Comparison of ENCODE assay signal across 23 mouse cellular contexts in the genomic region with DNA sequence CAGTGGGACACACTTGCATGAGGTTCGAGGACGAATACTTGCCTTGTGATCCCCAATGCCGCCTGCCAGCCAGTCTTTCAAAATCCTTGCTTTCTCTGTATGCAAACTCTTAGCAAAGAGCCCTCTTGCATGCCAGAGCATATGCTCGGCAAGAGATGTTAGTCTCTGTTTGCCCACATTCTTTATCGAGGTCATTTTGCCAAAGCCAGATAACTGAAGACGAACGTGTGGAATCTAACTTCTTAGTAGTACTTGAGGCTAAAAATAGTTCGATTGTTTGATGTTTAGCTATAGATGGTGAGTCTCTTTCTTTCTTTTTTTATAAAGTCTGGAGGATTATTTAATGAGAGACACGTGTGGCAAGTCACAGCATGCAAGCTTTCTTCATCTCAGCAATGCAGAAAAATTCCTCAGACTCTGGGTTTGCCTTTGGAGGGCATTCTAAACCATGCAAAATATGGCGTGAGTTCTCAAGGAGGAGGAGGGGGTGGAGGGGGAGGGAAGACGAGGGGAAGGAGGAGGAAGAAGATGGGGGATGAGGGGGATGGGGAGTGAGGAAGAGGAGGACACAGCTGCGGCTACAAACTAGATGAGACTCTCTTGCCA.
DNase-seq lines count a peak whose midpoint lies in the region; ATAC-seq lines count a peak whose summit lies in the region.
"Had no signal": no experiment of that assay in that cellular context is flagged by ENCODE, and none has a peak within 500 bp of the region (broad histone marks: within the 10 kb centered on the region; RNA-seq: fewer than 3 reads in every experiment).

No protein-coding gene starts in this region.

- ATAC-seq in limb, embryonic 12.5 days (ENCODE audit: insufficient number of reproducible peaks, insufficient read depth, low FRiP score, low TSS enrichment, low read depth) = no peak
- ATAC-seq in embryonic facial prominence, embryonic 13.5 days (ENCODE audit: insufficient number of reproducible peaks, insufficient read depth, low FRiP score, low TSS enrichment, low read depth) = no peak
- ATAC-seq: forebrain, embryonic 15.5 days; liver, embryonic 12.5 days had no signal

- 62% methylated on average over 12 of the region's 12 CpGs for WGBS in limb, embryonic 12.5 days
- 78% methylated on average over 12 of the region's 12 CpGs for WGBS in limb, embryonic 10.5 days
- WGBS in embryonic facial prominence, embryonic 13.5 days = 21% methylated on average over 12 of the region's 12 CpGs

- H3K4me2 ChIP-seq in limb, embryonic 12.5 days = no peak overlapping the region
- H3K4me2 ChIP-seq in embryonic facial prominence, embryonic 13.5 days = 0 out of 2 replicates have a peak overlapping the region, but pooled peaks have one; percentile 20
- H3K4me2 ChIP-seq: forebrain, embryonic 15.5 days; hindbrain, embryonic 13.5 days; liver, embryonic 12.5 days; midbrain, embryonic 12.5 days; neural tube, embryonic 13.5 days; stomach, embryonic 15.5 days had no signal

- H3K4me3 ChIP-seq in limb, embryonic 12.5 days (replicated peaks) = no peak overlapping the region
- no peak overlapping the region for H3K4me3 ChIP-seq in limb, embryonic 10.5 days
- no peak overlapping the region for H3K4me3 ChIP-seq in embryonic facial prominence, embryonic 13.5 days
- H3K4me3 ChIP-seq: erythroblast, embryonic 14.5 days; forebrain, embryonic 15.5 days; heart, embryonic 10.5 days; hindbrain, embryonic 13.5 days; liver, embryonic 12.5 days; midbrain, embryonic 12.5 days; neural tube, embryonic 13.5 days; stomach, embryonic 15.5 days had no signal

- H3K9ac ChIP-seq in limb, embryonic 12.5 days (replicated peaks) = no peak overlapping the region
- 0 out of 2 replicates have a peak overlapping the region, but pooled peaks have one; percentile 32 for H3K9ac ChIP-seq in embryonic facial prominence, embryonic 13.5 days
- H3K9ac ChIP-seq: forebrain, embryonic 15.5 days; hindbrain, embryonic 13.5 days; liver, embryonic 12.5 days; midbrain, embryonic 12.5 days; neural tube, embryonic 13.5 days; stomach, embryonic 15.5 days had no signal

- 0 out of 2 replicates have a peak overlapping the region, but pooled peaks have one; percentile 42 for H3K27ac ChIP-seq in limb, embryonic 12.5 days
- no peak overlapping the region for H3K27ac ChIP-seq in limb, embryonic 10.5 days
- peak overlapping the region; percentile 86 for H3K27ac ChIP-seq in embryonic facial prominence, embryonic 13.5 days
- H3K27ac ChIP-seq: forebrain, embryonic 15.5 days; heart, embryonic 10.5 days; hindbrain, embryonic 13.5 days; liver, embryonic 12.5 days; midbrain, embryonic 12.5 days; neural tube, embryonic 13.5 days; stomach, embryonic 15.5 days had no signal

- no peaks in the 10 kb centered on the region for H3K36me3 ChIP-seq in limb, embryonic 12.5 days
- no peaks in the 10 kb centered on the region for H3K36me3 ChIP-seq in limb, embryonic 10.5 days
- H3K36me3 ChIP-seq in embryonic facial prominence, embryonic 13.5 days = no peaks in the 10 kb centered on the region
- H3K36me3 ChIP-seq: forebrain, embryonic 15.5 days; heart, embryonic 10.5 days; hindbrain, embryonic 13.5 days; liver, embryonic 12.5 days; midbrain, embryonic 12.5 days; neural tube, embryonic 13.5 days; stomach, embryonic 15.5 days had no signal

- no peaks in the 10 kb centered on the region; the same call in 1 of the 2 replicates for H3K27me3 ChIP-seq in limb, embryonic 12.5 days
- H3K27me3 ChIP-seq in limb, embryonic 10.5 days (ENCODE audit: low read depth, poor library complexity, severe bottlenecking) = peaks cover 12% of the 10 kb centered on the region
- H3K27me3 ChIP-seq in embryonic facial prominence, embryonic 13.5 days = no peaks in the 10 kb centered on the region
- H3K27me3 ChIP-seq: forebrain, embryonic 15.5 days; liver, embryonic 12.5 days; midbrain, embryonic 12.5 days; neural tube, embryonic 13.5 days; stomach, embryonic 15.5 days had no signal

- H3K9me3 ChIP-seq in limb, embryonic 12.5 days = no peaks in the 10 kb centered on the region
- H3K9me3 ChIP-seq in limb, embryonic 10.5 days (replicated peaks) = no peaks in the 10 kb centered on the region
- H3K9me3 ChIP-seq in embryonic facial prominence, embryonic 13.5 days = no peaks in the 10 kb centered on the region
- H3K9me3 ChIP-seq: forebrain, embryonic 15.5 days; G1E; heart, embryonic 10.5 days; hindbrain, embryonic 13.5 days; liver, embryonic 12.5 days; midbrain, embryonic 12.5 days; neural tube, embryonic 13.5 days; stomach, embryonic 15.5 days had no signal

- DNase-seq in limb, embryonic 10.5 days (ENCODE audit: low spot score) = no peak
- peak; percentile 36 for DNase-seq in gonadal fat pad, adult 2 months (ENCODE audit: low read depth)
- peak; percentile 20 for DNase-seq in lung, postnatal 10 days
- DNase-seq in neural tube, embryonic 10.5 days (ENCODE audit: extremely low spot score, low spot score) = no peak
- no peak for DNase-seq in cerebellum, postnatal 25 days
- no peak for DNase-seq in right cerebral cortex, adult 18-20 months
- DNase-seq: cerebellum, adult 2 months; heart, postnatal 10 days; kidney, adult 9 months; kidney, postnatal 25 days; left cerebral cortex, postnatal 4 days; right cerebral cortex, postnatal 25 days had no signal

- peaks cover 24% of the 10 kb centered on the region for H3K4me1 ChIP-seq in limb, embryonic 12.5 days (replicated peaks)
- H3K4me1 ChIP-seq in limb, embryonic 10.5 days = peaks cover 10% of the 10 kb centered on the region
- peaks cover 46% of the 10 kb centered on the region for H3K4me1 ChIP-seq in embryonic facial prominence, embryonic 13.5 days
- H3K4me1 ChIP-seq: midbrain, embryonic 12.5 days; stomach, embryonic 15.5 days had no signal

Comparison
In these comparisons a context has a peak if more than half of its experiments do, and no peak if none do; other contexts are left out.
1. DNase-seq: peak in gonadal fat pad, adult 2 months (single experiment) and lung, postnatal 10 days (single experiment); none in limb, embryonic 10.5 days (single experiment), neural tube, embryonic 10.5 days (single experiment), cerebellum, postnatal 25 days (0 of 2) and right cerebral cortex, adult 18-20 months (single experiment).